Mouse (Mus musculus) embryo, embryonic 10 days (tissue): ENCODE results near the gene Gcgr.
"Not testable (repeated sequence)": the region's sequence is repeated elsewhere in the genome, so short reads cannot be mapped to it uniquely, and the experiment has no call there.

ENCODE experiments used
- DNase-seq: peaks from one replicate; pipeline ENCODE4 v3.0.0-alpha.2; 2015; ENCODE audit warnings: low spot score

The Gcgr gene

GRCm38 (mm10) chr11:120571754-120572416 is 41.4 kb downstream of the Gcgr start:
- no peak for DNase-seq

DNA sequence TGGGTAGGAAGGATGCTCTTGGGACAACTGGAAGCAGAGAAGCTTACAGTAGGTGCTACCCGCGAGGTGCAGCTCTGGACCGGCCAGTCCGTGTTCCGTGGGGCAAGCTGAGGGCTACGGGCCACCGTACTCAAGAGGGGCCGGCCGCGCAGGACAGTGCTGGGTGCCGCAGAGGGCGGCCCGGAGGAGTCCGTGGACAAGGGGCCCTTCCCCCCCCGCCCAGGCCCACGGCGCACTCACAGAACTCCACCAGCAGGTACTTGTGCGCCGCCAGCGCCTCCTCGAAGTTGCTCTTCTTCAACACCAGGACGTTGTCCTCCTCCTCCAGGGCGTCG is 41.9 kb downstream of the Gcgr start:
- peak; percentile 24 for DNase-seq

DNA sequence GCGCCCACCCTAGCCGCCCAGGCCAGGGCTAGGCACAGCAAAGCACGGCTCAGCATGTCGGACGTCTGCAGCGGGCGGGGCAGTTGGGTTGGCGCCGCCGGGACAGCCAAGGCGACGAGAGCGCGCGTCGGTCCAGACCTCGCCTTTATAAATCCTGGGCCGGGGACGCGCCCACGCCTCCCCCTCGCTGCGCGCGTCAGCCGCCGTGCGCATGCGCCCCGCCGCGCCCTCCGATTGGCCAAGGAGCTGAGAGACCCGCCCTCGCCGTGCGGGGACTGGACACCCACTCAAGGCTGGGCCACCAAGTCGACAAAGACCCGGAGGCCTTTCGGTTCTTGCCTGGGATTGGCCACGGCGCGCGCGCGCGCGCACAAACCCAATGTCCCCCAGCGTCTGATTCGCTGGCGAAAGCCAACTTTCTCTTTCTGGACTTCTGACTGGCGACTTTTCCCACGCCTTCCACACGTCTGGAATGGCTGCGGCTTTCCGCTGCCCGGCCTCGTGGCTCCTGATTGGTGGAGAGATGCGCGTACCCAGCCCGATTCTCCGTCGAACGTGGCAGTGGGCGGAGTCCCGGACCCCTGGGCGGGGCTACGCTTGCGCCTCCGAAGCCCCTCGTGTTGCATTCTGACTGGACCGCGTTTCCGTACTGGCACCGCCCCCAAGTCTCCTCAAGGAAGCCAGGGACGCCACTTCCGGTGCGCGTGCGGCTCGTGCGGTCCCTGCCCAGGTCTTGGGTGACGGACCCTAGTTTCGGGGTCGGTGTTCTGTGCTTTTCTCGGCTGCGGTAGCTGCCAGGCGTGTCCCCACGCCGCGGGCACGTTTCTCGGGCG is 42.5 kb downstream of the Gcgr start, which contains the start of gene P4hb:
P4hb (minus strand) TSS at position 502 of the 833 bp plus-strand sequence.
- peak; percentile 99 for DNase-seq

- DNase-seq = peak; percentile 13
These were observed 43.2 kb downstream of the Gcgr start for GRCm38 (mm10) chr11:120573585-120574277.

DNA sequence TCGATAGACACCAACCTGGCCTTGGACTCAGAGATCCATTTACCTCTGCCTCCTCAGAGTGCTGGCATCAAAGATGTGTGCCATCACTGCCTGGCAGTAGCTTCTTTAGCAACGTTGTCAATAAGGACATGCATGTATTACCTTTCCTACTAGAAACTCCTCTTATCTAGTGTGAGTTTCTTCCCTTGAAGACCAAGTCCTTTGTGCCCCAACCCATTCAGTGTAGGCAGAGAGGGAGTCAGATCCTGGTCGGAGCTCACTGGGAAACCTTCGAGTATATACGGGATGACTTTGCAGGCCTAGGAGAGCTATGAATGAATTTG is 43.7 kb downstream of the Gcgr start:
- DNase-seq = peak; percentile 27

GRCm38 (mm10) chr11:120575046-120575445 is 44.5 kb downstream of the Gcgr start:
- DNase-seq = no peak

DNA sequence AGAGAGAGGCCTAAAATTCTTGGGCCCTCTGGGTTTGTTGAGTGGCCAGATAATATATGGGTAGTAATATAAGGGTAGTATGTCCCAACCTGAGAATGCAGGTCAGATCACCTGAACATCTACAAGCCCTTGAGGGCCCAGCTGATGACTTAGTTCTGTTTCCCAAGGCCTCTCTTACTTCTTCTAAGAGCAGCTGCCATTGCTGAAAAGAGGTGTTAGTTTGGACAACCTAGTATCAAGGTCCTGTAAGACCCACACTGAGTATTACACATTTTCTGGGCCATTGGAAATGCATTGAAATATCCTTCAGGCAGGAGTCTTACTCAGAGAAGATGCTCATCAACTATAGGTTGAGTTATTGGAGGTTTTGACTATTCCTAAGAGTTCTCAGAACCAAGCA is 45.4 kb downstream of the Gcgr start:
- no peak for DNase-seq

- no peak for DNase-seq
These were observed 46.0 kb downstream of the Gcgr start for GRCm38 (mm10) chr11:120576365-120576981.

DNA sequence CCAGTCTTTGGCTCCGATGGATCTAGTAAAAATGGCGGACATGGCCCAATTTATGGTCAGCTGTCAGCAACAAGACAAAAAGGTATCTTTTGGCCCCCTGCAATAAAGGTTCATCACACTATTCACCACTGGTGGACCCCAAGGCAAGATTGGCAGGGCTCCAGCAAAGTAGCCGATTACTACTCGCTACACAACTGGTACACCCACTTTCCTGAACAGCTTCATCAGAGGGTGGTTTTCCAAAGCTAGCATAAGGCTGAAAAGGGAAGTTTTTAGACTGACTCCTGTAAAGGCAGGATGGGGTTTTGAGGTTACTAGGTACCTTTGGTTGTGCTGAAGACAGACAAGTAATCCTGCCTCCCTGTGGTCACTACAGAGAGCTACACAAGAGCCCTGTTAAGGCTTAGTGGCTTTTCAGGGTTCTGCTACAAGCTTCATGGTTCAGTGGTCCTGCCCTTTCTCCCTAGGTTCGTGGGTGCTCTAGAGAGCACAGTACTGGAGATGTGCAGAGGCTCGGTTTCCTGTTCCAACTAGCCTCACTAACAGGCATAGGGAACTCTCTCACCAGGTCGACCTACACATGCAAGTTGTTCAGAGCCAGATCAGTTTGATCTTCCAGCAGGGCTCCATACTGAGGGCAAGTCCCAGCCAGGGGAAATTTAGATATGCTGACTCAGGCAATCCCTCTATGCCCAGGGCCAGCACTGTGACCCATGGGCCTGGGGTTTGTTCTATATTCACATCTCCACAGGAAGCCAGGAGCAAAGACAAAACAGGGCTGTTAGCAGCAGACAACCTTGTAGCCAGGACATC is 46.9 kb downstream of the Gcgr start:
- peak; percentile 58 for DNase-seq

GRCm38 (mm10) chr11:120578024-120578693 is 47.7 kb downstream of the Gcgr start:
- DNase-seq = no peak

DNA sequence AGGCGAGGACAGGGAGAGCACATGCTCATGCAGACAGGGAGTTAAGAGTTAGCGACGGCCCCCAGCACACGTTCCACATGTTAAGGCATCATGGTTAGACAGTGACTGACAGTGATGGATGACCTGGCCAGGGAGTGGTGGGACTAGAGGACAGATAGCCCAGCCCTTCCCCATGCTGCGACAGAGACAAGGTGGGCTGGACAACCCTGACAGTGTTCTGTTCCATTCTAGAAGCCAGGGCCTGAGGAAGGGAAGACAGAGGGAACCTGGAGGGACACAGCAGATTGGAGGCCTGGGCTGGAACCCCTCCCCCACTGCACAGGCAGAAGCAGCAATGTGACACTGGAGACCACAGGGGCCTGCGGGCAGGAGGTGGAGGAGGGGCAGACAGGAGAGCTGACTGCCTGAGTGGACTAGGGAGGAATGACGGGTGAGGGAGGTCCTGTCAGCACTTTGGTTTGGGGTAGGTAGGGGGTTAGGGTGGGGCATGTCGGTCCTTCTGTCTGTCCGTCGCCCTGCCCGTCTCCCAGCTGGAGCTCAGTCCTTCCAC is 48.3 kb downstream of the Gcgr start:
- DNase-seq = no peak

DNA sequence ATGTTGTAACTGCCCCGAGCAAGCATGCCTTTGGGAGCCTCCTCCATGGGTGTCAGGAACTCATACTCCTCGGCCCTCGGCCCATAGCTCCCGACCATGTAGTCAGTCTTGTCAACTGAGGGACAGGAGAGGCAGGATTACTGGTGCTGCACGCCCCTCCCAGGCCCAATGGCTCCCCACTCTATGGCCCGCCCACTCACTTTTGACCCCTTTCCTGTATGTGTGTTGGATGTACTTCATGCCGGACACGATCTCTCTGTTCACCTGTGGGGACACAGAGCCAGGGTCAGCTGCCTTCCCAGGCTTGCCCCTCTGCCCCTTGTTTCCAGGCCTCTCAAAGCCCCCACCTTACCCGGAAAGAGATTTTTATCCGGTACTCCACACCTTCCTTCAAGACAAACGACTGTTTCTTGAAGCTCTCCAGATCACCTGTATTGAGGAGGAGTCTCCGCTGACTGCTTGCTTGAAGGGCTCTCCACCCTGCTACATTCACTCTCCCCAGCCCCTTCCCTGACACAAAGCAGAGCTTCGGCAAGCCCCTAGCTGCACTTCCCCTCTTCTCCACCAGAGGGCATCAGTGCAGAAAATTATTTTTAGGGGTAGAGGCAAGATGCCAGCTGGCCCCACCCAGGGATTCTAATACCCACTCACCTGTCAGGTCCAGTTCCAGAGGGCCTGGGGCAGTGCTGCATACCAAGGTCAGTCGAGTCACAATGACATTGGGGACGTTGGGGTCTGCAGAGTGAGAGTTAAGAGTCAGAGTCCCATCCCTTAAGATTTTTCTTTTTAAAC is 49.0 kb downstream of the Gcgr start:
- peak; percentile 78 for DNase-seq

GRCm38 (mm10) chr11:120580190-120580589 is 49.7 kb downstream of the Gcgr start:
- no peak for DNase-seq

DNA sequence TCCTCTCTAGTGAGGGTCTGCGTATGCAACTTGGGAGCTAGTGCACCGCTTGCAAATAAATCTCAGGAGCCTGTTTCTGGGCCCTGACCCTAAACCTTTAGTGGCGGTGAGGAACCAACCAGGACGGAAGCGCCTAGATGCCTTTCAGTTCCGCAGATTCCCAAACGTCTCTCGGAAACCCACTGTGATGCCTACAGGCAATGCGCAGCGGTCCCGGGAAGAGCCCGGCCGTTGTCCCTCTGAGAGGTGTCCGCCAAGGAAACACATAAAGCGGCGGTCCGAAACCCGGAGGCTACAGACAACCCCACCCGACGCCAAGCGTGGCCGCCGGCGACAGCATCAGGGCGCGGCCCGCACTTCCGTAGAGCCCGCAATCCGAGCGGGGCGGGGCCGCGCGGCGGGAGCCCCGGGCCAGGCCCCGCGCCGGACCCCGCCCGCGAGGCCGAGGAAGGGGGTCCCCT is 50.4 kb downstream of the Gcgr start:
- peak; percentile 40 for DNase-seq

DNA sequence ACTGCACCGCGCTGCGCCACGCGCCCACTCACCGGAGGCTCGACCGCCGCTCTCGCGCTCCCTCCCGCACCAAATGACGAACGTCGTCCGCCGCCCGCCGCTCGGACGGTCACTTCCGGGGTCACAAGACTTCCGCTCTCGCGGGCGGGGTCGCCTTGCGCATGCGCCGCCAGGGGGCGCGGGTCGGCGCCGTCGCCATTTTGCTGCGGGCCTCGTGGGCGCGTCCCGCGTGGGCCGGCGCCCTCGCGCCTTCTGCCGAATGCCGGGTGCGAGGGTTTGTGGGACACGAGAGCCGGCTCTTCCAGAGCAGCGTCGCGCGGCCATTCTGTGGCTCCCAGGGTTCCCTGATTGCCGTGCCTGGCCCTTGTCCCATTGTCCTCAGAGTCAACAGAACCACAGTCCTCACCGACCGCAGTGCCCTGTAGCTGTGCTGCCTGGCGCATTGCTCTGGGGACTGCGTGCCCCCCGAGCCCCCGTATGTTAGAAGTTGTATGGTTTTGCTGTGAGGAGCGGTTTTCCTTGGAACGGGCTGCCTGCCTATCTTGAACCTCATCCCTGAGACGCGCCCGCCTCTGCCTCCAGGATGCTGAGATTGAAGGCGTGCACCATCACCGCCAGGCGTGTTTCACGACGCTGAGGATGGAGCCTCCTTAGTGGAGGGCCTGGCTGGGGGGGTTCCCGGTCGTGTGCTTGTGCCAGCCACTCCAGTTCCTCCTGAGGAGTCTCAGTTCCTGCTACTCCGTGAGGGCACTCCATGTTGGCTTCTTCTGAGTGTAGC is 51.2 kb downstream of the Gcgr start, which contains the start of gene Arhgdia:
Arhgdia (minus strand) TSS at position 135 of the 778 bp plus-strand sequence.
- peak; percentile 90 for DNase-seq

GRCm38 (mm10) chr11:120582268-120582981 is 51.9 kb downstream of the Gcgr start:
- peak; percentile 43 for DNase-seq

GRCm38 (mm10) chr11:120582982-120583293 is 52.4 kb downstream of the Gcgr start:
- not testable (repeated sequence) for DNase-seq

DNA sequence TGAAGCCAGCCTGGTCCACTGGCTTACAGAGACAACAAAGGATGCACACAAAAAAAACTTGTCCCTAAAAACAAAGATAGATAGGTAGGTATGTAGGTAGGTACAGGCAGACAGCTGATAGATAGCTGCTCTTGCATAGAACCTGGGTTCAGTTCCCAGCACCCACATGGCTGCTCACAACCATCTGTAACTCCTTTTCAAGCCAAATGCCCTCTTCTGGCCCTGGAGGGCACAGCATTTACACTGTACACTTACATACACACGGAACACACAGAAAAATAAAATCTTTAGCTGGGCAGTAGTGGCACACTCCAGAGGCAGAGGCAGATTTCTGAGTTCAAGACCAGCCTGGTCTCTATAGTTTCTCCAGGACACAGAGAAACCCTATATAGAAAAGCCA is 53.4 kb downstream of the Gcgr start:
- DNase-seq = no peak
